Mouse (Mus musculus): Measurements from ENCODE around the gene Trappc13. TPM values are rescaled to one million over a fixed set of nuclear protein-coding genes. Genes with fewer than 3 reads are reported as not detected.

Trappc13 gene
- total RNA-seq, 2 experiments from 2014 or later: 48.1 to 49.4 TPM

DNA sequence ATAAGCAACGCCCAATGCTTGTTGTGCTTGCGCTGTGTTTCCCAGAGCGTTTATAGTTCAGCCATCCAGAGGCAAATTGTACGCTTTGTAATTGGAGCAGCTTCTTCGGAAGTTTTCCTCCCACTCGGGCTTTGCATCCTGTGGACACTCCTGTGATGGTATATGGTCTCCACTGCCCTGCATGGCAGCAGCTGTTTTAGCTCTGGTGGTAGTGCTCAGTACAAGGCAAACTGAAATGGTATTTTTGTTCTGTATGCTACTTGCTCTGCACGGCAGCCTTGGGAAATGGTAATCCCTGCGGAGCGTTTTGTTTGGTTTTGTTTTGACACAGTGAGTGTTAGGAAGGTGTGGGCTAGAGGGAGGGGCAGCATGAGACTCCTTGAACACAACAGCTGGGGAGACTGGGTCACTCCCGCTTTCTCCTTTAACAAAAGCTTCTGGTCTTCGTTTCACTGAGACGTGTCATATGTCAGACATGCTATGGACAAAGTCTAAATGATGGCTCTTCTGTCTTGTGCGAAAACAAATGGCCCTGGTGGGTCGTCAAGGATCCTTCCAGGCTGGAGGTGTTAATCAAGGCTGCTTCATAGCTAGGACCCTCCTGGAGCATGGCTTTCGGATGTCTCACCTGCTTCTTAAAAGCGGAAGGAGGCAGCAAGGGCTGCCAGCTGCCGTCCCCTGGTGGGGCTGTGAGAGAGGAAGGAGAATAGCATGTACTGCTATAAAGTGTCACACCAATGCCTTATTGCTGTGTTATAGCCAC, 56.0 kb downstream of the Trappc13 start:
- no peak for DNase-seq (ENCODE audit: low spot score in 2 of 2)

DNA sequence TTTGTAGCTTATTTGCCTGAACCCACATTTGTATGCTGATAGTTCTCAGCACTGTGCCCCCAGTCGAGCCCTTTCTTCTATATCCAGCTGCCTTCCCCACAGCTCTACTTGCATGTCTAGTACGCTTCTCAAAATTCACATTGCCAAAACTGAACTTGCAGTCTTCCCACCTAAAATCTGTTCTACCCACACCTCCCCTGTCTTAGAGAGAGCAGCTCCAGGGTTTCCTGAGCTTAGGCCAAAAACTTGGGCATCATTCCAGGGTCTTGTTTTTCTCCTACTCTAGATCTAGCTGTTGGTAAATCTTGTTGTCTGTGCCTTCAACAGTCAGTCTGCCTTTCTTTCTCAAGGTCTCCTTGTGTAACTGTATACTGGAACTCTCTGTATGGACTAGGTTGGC, 63.4 kb downstream of the Trappc13 start:
- DNase-seq (ENCODE audit: low spot score in 2 of 2): no peak

DNA sequence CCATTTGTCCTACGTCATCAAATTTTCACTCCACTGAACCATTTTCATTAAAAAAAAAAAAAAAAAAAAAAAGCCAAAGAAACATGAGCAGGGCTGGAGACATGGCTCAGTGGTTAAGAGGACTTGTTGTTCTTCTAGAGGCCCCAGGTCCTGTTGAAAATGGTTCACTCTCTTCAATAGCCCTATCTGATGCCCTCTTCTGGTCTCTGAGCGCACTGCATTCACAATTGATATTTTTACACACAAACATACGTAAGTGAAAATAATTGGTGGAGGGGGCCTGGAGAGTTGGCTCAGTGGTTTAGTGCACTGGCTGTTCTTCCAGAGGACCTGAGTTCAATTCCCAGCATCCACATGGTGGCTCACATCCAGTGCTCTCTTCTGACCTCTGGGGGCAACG, 64.5 kb downstream of the Trappc13 start:
- DNase-seq (ENCODE audit: low spot score in 2 of 2): no peak

DNA sequence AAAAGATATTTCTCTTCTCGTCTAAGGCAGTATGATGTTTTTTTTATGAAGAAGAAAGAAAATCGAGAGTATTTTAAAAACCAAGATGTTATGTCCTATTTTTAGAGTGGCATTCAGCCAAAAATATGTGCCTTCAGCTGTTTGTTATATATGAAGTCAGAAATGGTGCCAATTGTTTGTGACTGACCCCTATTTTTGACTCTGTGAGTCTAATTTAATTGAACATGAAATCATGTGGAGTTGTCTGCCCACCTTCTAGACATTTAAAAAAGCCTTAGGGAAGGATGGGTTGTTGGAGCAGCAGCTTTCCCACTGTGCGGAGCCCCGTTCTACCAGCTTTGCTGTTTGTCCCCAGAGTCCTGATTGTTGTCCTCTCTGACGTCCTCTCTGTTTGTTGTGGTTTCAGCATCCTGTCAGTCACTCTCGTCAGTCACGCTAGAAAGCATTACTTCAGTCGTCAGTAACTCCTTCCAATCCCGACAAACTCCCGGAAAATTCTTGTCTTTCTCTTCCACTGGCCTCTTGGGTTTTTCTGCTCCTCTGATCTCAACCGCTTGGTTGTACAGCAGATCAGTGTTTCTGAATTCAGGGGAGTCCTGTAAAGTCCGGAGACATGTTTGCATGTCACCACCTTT, 65.9 kb downstream of the Trappc13 start:
- DNase-seq (ENCODE audit: low spot score in 2 of 2): no peak

DNA sequence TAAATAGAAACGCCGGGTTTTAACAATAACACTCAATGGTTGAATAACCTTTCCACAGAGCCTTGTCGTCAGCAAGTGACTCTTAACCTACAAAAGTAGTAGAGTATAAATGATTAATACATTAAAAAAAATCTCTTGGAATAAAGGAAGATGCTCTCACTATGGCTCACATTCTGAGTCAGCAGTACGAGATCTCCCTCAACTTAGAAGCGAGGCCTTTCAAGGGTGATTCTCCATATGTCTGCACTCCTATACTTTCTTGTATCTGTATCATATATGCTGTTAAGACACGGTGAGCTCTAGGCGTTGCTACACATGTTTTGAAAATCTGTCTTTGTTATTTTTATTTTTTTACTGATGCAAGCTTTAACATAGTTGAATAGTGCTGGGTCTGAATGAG, 67.7 kb downstream of the Trappc13 start:
- no peak for DNase-seq (ENCODE audit: low spot score in 2 of 2)

DNA sequence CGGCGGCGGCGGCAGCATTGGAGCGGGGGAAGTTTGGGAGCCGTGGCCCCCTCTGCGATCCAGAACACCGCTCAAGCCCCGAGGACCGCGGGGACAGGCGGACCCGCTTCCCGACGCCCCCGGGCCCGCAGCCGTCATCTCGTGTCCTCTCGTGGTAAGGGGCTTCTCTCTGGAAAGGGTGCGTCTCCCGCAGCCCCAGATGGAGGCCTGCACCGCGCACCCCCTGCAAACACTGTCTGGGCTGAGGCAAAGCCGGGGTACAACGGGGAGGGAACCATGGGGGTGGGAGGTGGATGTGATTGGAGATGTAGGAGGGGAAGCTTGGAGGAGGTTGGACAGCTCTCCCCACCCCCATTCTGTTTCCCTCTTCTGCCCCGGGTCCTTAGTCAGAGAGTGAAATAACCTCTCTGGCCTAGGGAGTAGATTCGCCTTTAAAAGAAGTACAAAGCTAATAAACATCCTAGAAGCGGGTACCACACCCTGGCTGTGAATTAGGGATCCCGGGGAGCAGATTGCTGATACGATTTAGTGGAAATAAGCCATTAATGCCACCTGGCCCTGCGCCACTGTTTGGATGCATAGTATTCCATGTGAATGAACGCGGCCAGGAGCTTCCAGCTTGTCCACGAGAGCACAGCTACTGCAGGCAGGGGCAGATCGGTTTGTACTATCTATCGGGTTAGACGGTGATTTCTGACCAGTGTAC, 68.3 kb downstream of the Trappc13 start:
- peak in 1 of 2 experiments; percentile 7 for DNase-seq (ENCODE audit: low spot score in 2 of 2)

DNA sequence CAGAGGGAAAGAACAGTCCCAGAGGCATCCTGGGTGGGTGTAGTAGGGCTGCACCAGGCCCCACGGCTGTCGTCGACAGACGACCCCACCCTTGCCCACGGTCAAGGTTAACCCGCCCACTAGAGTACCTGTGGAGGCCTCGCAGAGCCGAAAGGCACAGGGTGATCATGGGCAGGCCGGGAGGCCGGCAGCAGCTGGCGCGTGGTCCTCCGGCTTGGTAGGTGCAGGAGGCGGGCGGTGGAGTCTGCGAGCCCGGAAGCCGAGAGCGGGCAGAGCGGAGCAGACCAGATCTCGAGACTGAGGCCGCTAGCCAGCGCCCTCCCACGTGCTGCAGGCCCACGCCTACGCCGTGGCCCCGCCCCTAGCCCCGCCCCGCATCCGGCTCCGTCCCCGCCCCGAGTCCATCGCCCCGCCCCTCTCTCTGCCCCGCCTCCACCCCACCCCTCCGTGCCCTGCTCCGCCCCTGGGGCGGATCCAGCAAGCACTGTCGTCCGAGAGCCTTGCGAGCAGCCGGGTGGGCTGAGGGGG, 68.9 kb downstream of the Trappc13 start, which contains the start of the genes Nln and Sgtb:
Gene Nln, minus strand, starts transcription at position 327 of the 528 bp plus-strand sequence.
Gene Sgtb, plus strand, starts transcription at position 454 of the 528 bp plus-strand sequence.
- peak; percentile 62 to 68 for DNase-seq (ENCODE audit: low spot score in 2 of 2)

DNA sequence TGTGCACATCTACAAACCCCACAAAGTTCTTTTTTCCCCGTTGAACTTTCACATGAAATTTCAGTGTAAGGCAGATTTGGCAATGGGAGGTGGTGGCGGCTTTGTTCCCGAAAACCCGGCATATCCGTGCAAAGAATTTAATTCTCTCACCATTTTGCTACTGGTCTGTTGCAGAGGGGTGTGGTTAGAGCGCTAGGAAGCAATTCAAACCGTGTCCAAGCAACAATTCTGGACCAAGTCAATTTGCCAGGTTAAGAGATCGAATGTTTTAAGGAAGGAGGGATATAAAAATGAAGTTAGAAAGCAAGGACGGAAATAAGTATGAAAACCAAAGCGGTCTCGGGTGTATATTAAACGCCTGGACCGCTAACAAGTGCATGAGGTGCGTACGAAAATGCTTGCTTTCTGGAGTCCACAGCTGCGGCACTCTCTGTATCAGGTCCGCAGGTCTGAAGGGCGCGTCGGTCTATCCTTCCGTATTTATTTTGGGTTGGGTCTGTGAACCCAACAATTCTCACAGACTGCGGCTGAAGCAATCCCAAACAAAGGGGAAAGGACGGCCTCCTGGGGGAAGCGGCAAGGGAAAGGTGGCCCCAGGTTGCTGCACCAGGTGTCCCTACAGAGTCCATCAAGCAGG, 69.5 kb downstream of the Trappc13 start:
- no peak for DNase-seq (ENCODE audit: low spot score in 2 of 2)

DNA sequence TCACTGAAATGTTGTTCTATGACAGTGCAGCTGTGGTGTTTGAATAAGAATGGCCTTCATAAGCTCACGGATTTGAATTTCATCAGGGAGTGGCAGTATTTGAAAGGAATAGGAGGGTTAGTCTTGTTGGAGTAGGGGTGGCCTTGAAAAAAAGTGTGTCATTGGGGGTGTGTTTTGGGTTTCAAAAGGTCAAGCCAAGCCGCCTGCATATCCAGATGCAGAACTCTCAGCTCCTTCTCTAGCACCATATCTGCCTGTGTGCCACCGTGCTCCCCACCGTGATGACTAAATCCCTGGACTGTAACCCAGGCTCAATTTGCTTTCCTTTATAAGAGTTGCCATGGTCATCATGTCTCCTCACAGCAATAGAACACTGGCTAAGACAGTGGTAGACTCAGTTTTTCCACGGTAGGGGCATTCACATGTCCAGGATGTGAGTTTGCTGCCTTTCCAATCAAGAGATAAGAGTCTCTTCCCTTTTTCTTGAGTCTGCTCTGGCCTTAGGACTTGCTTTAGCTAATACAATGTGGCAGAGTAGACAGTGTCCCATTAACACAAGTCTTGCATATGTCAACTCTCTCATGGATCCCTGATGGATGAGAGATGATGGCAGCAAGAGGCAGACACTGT, 76.5 kb downstream of the Trappc13 start:
- DNase-seq (ENCODE audit: low spot score in 2 of 2): no peak

DNA sequence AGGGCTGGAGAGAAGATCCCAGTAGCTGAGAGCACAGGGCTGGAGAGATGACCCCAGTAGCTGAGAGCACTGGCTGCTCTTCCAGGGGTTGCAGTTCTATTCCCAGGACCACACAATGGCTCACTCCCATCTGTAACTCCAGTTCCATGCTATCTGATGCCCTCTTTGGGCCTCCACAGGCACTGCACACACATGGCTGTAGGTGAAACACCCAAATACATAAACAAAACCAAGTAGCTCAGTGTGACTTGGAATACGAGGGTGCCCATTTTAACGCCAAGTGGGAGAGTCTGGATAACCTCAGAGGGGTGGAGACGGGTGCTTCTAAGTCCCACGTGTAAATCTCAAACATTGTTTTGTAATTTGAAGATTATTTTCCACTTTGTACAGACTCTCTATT, 77.9 kb downstream of the Trappc13 start:
- DNase-seq (ENCODE audit: low spot score in 2 of 2): no peak

DNA sequence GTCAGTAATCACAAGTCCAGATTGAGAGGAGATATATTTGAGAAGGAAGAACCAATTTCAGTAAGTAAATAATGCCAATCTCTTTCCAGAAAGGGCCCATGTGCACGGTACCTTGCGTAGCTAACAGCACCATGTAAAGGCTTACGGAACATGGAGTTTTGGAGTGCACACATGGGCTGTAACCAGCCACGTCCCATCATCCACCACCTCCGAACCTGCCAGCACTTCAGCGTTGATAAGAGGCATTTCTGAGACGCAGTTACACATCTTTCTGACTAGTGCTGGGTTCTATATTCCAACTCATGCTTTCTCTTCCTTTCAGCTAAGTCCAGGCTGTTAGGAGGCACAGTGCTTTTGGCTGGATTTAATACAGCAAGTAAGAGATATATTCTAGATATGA, 81.1 kb downstream of the Trappc13 start:
- DNase-seq (ENCODE audit: low spot score in 2 of 2): no peak

DNA sequence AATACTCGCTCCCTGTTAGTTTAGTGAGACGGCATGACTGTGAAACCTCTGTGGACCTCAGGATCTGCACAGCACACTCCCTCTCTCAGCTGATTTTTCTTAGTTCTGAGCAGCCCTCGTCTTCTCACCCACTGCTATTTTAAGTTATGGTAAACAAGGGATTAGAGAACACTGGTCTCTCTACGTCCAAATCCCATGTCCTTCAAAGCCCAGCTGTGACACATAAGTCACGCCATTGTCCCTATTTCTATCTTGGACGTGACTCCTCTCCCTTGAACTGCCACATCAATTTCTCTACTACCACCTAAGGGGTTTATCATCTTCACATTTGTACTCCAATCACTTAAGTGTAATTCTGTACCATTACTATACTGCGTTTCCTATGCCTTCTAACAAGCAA, 82.3 kb downstream of the Trappc13 start:
- no peak for DNase-seq (ENCODE audit: low spot score in 2 of 2)

DNA sequence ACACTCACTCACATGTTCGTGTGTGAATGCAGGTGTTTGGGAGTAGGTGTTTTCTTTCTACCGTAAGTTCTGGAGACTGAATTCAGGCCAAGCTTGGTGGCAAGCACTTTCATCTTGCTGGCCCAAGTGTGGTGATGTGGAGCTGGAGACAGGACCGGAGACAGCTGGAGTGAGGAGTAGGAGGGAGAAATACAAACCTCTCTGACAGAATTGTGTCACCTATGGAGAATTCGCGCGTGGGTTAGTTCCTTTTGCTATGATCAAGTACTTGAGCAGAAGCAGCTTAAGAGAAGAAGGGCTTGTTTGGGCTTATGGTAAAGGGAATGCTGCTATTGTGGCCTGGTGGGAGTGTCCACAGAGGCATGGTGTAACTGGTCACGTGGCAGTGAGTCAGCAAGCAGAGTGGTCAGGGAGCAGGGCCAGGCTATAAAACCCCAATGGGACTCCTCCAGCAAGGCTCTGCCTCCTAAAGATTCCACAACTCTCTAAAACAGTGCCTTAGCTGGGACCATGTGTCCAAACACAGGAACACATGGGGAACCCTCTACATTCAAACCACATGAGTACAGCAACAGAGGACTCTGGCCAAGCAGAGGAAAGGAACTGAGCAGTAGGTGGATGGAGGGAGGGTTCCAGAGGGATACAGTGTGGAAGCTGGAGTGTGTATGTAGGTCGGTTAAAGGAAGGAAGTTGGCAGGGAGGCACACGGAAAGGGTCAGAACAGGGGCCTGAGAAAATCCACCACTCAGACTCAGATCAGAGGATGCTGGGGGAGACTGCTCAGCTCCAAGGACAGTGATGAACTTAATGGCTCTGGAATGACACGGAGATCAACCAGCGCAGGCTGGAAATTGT, 83.5 kb downstream of the Trappc13 start:
- no peak for DNase-seq (ENCODE audit: low spot score in 2 of 2)

Other genes starting within 250 kb of the Trappc13 start
- 10 to 100 TPM; 25.2 to 27.5 TPM for gene Nln, start 68.9 kb downstream of the Trappc13 start, total RNA-seq (2021)
- gene Sgtb, start 68.7 kb downstream of the Trappc13 start, total RNA-seq (2021): 1 to 10 TPM; 5.7 to 6.4 TPM
- gene Trim23, start 328 bp upstream of the Trappc13 start, total RNA-seq (2021): 10 to 100 TPM; 25.4 to 28.6 TPM
- gene Cenpk, start 50.1 kb upstream of the Trappc13 start, total RNA-seq (2021): 10 to 100 TPM; 10.8 to 11.0 TPM
- 10 to 100 TPM; 21.5 to 21.6 TPM for gene Ppwd1, start 50.4 kb upstream of the Trappc13 start, total RNA-seq (2021)
- 1 to 10 TPM; 5.6 to 8.1 TPM for gene Adamts6, start 109.4 kb upstream of the Trappc13 start, total RNA-seq (2021)

Data from adrenal gland, postnatal 4 days (tissue).